Mouse (Mus musculus) liver, embryonic 14.5 days (tissue): ENCODE measurements around the gene Alox5. TPM values are rescaled to one million over a fixed set of nuclear protein-coding genes. Genes with fewer than 3 reads are reported as not detected.

Experiments used
- ATAC-seq: fragments of 200-750 bp; cut with Nextera tagmentation; 2 replicates; pipeline ENCODE4 v1.8.0; 2017; ENCODE audit warnings: moderate number of reproducible peaks, mild to moderate bottlenecking, moderate library complexity; ENCODE audit not compliant: insufficient read depth
- DNase-seq, 3 experiments: peaks; one replicate each; pipeline ENCODE4 v3.0.0-alpha.2; 2012 to 2013; ENCODE audit warnings: low read depth in 3 of 3, low spot score in 3 of 3
- H3K27ac ChIP-seq: fragments of 300-500 bp; sonication (generic); 2 replicates; pipeline ENCODE4 v1.5.1; 2014; ENCODE audit warnings: moderate library complexity, mild to moderate bottlenecking, control low read depth, inconsistent platforms
- H3K27me3 ChIP-seq: fragments of 300-500 bp; sonication (generic); 2 replicates; pipeline ENCODE4 v1.6.1; 2014; ENCODE audit warnings: mild to moderate bottlenecking, low read length, moderate library complexity; ENCODE audit not compliant: control insufficient read depth, insufficient read depth
- H3K36me3 ChIP-seq: fragments of 300-500 bp; sonication (generic); replicated peaks from 2 replicates; pipeline ENCODE4 v1.6.1; 2014; ENCODE audit warnings: low read depth; ENCODE audit not compliant: control insufficient read depth, insufficient read depth
- H3K4me1 ChIP-seq, 2 experiments: fragments of 200-500 bp in 1 of 2; fragments of 300-500 bp in 1 of 2; sonication (generic) in 1 of 2; replicated peaks; 2 replicates each; pipeline ENCODE4 v1.6.1; 2012 to 2014; ENCODE audit warnings: antibody characterized with exemption in 1 of 2, inconsistent platforms in 1 of 2, low read length in 1 of 2; ENCODE audit not compliant: control insufficient read depth in 2 of 2, insufficient read depth in 2 of 2
- H3K4me2 ChIP-seq: fragments of 300-500 bp; sonication (generic); 2 replicates; pipeline ENCODE4 v1.6.1; 2014; ENCODE audit warnings: low read depth, mild to moderate bottlenecking, control low read depth, moderate library complexity
- H3K4me3 ChIP-seq, 2 experiments: fragments of 200-500 bp in 1 of 2; fragments of 300-500 bp in 1 of 2; sonication (generic) in 1 of 2; 2 replicates each; pipeline ENCODE4 v1.5.1; 2012 to 2014; ENCODE audit warnings: low read depth in 2 of 2, low read length in 2 of 2, mild to moderate bottlenecking in 2 of 2, control low read depth in 1 of 2, inconsistent platforms in 1 of 2, moderate library complexity in 1 of 2; ENCODE audit not compliant: insufficient read depth in 1 of 2
- H3K9ac ChIP-seq: fragments of 300-500 bp; sonication (generic); replicated peaks from 2 replicates; pipeline ENCODE4 v1.6.1; 2014; ENCODE audit warnings: mild to moderate bottlenecking, control low read depth, moderate library complexity
- H3K9me3 ChIP-seq: fragments of 300-500 bp; sonication (generic); 2 replicates; pipeline ENCODE4 v1.6.1; 2016; ENCODE audit warnings: low read length, mixed read lengths; ENCODE audit not compliant: control insufficient read depth
- CTCF ChIP-seq: IDR thresholded peaks from 2 replicates; pipeline ENCODE4 v1.5.1; 2016; ENCODE audit warnings: antibody characterized with exemption, low read depth, control low read depth
- EP300 ChIP-seq: IDR thresholded peaks from 2 replicates; pipeline ENCODE4 v1.6.1; 2016; ENCODE audit warnings: antibody characterized with exemption, low read depth
- WGBS: fragments of 180-500 bp; shearing (Covaris S2); extraction: QIAGEN DNeasy Blood & Tissue Kit; methylation state at CpG from one replicate; pipeline ENCODE4 v1.1.7; 2014; ENCODE audit not compliant: insufficient replicate concordance; 5-methylcytosine and 5-hydroxymethylcytosine counted together
- polyA plus RNA-seq, 2 experiments: library from polyadenylated mRNA; depleted of rRNA in 1 of 2; stranded (reverse) in 1 of 2; unstranded in 1 of 2; fragments of >200 nt; fragmentation: Nextera tagmentation in 1 of 2; extraction: Ambion mirVana in 1 of 2; gene quantifications; 2 replicates each; pipeline versions ENCODE4 v1.2.1 to v1.2.3; 2012 to 2014

Alox5 gene
- polyA plus RNA-seq, 2 experiments: 1.6 to 1.8 TPM

- no peak overlapping the region for H3K9ac ChIP-seq
- H3K36me3 ChIP-seq: peaks cover 17% of the 10 kb centered on the region
- no peak for TF ChIP-seq EP300
- no peak for TF ChIP-seq CTCF
- H3K4me3 ChIP-seq: no peak overlapping the region
- no peaks in the 10 kb centered on the region for H3K9me3 ChIP-seq
- no peaks in the 10 kb centered on the region for H3K4me1 ChIP-seq
- no peak overlapping the region for H3K27ac ChIP-seq
- H3K4me2 ChIP-seq: no peak overlapping the region
- ATAC-seq: no peak
- no peaks in the 10 kb centered on the region for H3K27me3 ChIP-seq
- no peak for DNase-seq
- 83% methylated on average over 14 of the region's 14 CpGs for WGBS
These were observed 48.2 kb downstream of the Alox5 start for GRCm38 (mm10) chr6:116412546-116413325.

GRCm38 (mm10) chr6:116411716-116412115, 49.3 kb downstream of the Alox5 start:
- TF ChIP-seq EP300 (no peak), CTCF (no peak)
- Histone ChIP-seq H3K9me3 (no peaks in the 10 kb centered on the region), H3K4me2 (no peak overlapping the region), H3K27me3 (no peaks in the 10 kb centered on the region), H3K36me3 (peaks cover 27% of the 10 kb centered on the region), H3K4me1 (no peaks in the 10 kb centered on the region), H3K4me3 (no peak overlapping the region), H3K9ac (no peak overlapping the region), H3K27ac (no peak overlapping the region)
- WGBS: 85% methylated on average over 3 of the region's 3 CpGs
- ATAC-seq: no peak
- no peak for DNase-seq

- no peak overlapping the region for H3K4me3 ChIP-seq
- no peaks in the 10 kb centered on the region for H3K27me3 ChIP-seq
- H3K27ac ChIP-seq: no peak overlapping the region
- no peaks in the 10 kb centered on the region for H3K4me1 ChIP-seq
- ATAC-seq: no peak
- H3K36me3 ChIP-seq: peaks cover 40% of the 10 kb centered on the region
- H3K9me3 ChIP-seq: no peaks in the 10 kb centered on the region
- H3K4me2 ChIP-seq: no peak overlapping the region
- no peak for TF ChIP-seq CTCF
- no peak for TF ChIP-seq EP300
- no peak for DNase-seq
- WGBS: 94% methylated on average over 10 of the region's 10 CpGs
- H3K9ac ChIP-seq: no peak overlapping the region
These were observed 50.5 kb downstream of the Alox5 start for GRCm38 (mm10) chr6:116410436-116410835.

GRCm38 (mm10) chr6:116407956-116408657, 52.9 kb downstream of the Alox5 start:
- H3K4me2 ChIP-seq: no peak overlapping the region
- H3K27ac ChIP-seq: no peak overlapping the region
- no peaks in the 10 kb centered on the region for H3K4me1 ChIP-seq
- 60% methylated on average over 6 of the region's 6 CpGs for WGBS
- no peaks in the 10 kb centered on the region for H3K27me3 ChIP-seq
- H3K4me3 ChIP-seq: no peak overlapping the region
- TF ChIP-seq CTCF (no peak), EP300 (no peak)
- H3K36me3 ChIP-seq: peaks cover 61% of the 10 kb centered on the region
- ATAC-seq (no peak), DNase-seq (no peak)
- no peak overlapping the region for H3K9ac ChIP-seq
- no peaks in the 10 kb centered on the region for H3K9me3 ChIP-seq

GRCm38 (mm10) chr6:116407216-116407615, 53.8 kb downstream of the Alox5 start:
- H3K4me3 ChIP-seq: no peak overlapping the region
- no peaks in the 10 kb centered on the region for H3K27me3 ChIP-seq
- DNase-seq (no peak), ATAC-seq (no peak)
- H3K4me2 ChIP-seq: no peak overlapping the region
- H3K27ac ChIP-seq: no peak overlapping the region
- H3K36me3 ChIP-seq: peaks cover 70% of the 10 kb centered on the region
- TF ChIP-seq EP300: no peak
- TF ChIP-seq CTCF: no peak
- H3K4me1 ChIP-seq: no peaks in the 10 kb centered on the region
- no peaks in the 10 kb centered on the region for H3K9me3 ChIP-seq
- 91% methylated on average over 4 of the region's 4 CpGs for WGBS
- H3K9ac ChIP-seq: no peak overlapping the region
